Mouse (Mus musculus): Measurements from ENCODE around the gene Prkd2.

GRCm38 (mm10) chr7:16823734-16824133, 19.0 kb upstream of the Prkd2 start:
- no peak for TF ChIP-seq GATA1 (IDR thresholded peaks at IDR 0.05; ENCODE audit: low read length)
- no peak for TF ChIP-seq TAL1 (IDR thresholded peaks at IDR 0.05; ENCODE audit: low read length)

Data from erythroblast, embryonic 14.5 days (primary cell).